Mouse (Mus musculus) layer of hippocampus, adult 2 months (tissue): ENCODE data around the gene Nr4a2. TPM values are rescaled to one million over a fixed set of nuclear protein-coding genes. Genes with fewer than 3 reads are reported as not detected.

Experiments used
- DNase-seq, 2 experiments: peaks; one replicate each; pipeline ENCODE4 v3.0.0; 2022; ENCODE audit warnings: low spot score in 2 of 2
- H3K27ac ChIP-seq: fragments of 200-600 bp; 2 replicates; pipeline ENCODE4 v1.8.1; 2022
- H3K4me3 ChIP-seq: fragments of 200-600 bp; 2 replicates; pipeline ENCODE4 v1.8.1; 2022; ENCODE audit warnings: mild to moderate bottlenecking
- CTCF ChIP-seq: fragments of 200-600 bp; conservative IDR thresholded peaks from 2 replicates; pipeline ENCODE4 v1.8.1; 2022; ENCODE audit warnings: antibody characterized with exemption, mild to moderate bottlenecking, moderate library complexity
- long read RNA-seq, 2 experiments: library from polyadenylated mRNA; stranded (forward); transcript quantifications; one replicate each; pipeline ENCODE4 v2.0.0; 2021; ENCODE audit warnings: borderline mapping rate in 2 of 2
- total RNA-seq, 2 experiments: library from RNA; stranded (reverse); gene quantifications; 2 replicates each; pipeline ENCODE4 v1.2.3; 2021

Gene Nr4a2
- 10 to 100 TPM; 52.5 to 55.0 TPM for total RNA-seq
- long read RNA-seq, experiment 1, transcript Nr4a2-203 (8 exons, 3,422 nt), result minor isoform, 14 of 57 reads
- long read RNA-seq, experiment 1, transcript Nr4a2-201 (8 exons, 3,568 nt), result major isoform, 22 of 57 reads
- long read RNA-seq, experiment 1, partial matches to known transcripts, result 13 of 57 reads
- long read RNA-seq, experiment 1, other reads (novel, unspliced or antisense), result 8 of 57 reads
- long read RNA-seq, experiment 2, transcript Nr4a2-203 (8 exons, 3,422 nt), result minor isoform, 6 of 57 reads
- long read RNA-seq, experiment 2, transcript Nr4a2-201 (8 exons, 3,568 nt), result major isoform, 26 of 57 reads
- long read RNA-seq, experiment 2, partial matches to known transcripts, result 6 of 57 reads
- long read RNA-seq, experiment 2, other reads (novel, unspliced or antisense), result 19 of 57 reads

DNA sequence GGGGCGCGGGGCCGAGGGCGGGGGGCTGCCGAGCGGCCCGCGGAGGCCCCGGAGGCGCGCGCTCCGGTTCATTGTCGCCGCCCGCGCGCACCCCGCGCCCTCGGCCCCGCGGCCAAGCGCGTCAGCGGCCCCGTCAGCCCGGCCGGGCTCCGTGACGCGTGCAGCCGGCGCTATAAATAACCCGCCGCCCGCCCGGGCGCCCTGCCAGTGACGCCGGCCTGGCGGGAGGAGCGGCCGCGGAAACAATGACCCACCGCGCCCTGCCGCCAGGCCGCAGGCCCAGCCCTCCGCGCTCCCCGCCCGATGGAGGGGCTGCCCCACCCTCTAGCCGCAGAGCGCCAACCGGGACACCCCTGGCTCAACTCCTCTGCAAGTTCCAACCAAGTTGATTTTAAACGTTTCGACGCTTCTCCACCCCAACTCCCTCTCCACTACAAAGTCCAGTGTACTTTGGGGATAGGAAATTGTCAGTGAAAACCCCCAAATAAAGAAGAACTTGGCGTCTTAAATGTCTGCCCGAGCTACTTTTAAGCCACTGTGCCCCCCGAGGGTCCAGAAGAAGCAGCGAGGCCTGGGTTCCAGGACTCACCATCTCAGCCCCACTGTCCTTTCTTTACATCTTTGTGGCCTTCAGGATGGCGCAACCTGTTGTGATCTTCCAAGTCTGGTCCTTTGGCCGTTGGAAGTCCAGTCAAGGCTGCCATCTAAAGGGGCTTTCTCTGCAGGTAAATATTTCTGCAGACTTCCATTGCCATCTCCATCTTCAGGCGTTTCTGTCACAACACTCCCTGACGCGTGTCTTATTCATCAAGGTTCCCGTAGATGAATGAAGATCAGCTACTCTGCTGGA is at the start of gene Nr4a2:
Gene Nr4a2, minus strand, starts transcription at position 13 of the 850 bp plus-strand sequence.
- Histone ChIP-seq H3K4me3 (peak within 1 kb of the TSS; percentile 94), H3K27ac (peak within 1 kb of the TSS; percentile 95)
- no peak for TF ChIP-seq CTCF
- DNase-seq, result peak in 1 of 2 experiments; percentile 57

DNA sequence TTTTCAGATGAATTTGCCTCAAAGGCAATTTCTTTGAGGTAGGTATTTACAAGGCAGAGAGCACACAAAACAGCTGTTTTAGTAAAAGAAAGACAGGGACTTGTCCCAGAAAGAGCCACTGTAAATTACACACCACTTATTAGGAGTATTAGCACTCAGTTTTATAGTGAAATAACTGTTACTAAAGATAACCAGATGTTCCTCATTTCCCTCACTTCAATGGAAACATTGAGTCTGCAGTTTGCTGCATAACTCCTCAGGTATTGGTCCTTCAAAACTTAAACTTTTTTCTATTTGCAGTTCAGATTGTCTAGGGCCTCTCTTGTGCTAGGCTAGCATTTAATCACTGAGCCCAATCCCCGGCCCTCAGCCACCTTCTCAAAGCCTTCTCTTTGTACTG is 41.6 kb upstream of the Nr4a2 start:
- no peak for DNase-seq
- no peak for TF ChIP-seq CTCF
- no peak overlapping the region for H3K4me3 ChIP-seq
- no peak overlapping the region for H3K27ac ChIP-seq

- Histone ChIP-seq H3K27ac (no peak overlapping the region), H3K4me3 (no peak overlapping the region)
- no peak for DNase-seq
- TF ChIP-seq CTCF, result no peak
Measured at GRCm38 (mm10) chr2:57156814-57157213, 33.0 kb upstream of the Nr4a2 start.

DNA sequence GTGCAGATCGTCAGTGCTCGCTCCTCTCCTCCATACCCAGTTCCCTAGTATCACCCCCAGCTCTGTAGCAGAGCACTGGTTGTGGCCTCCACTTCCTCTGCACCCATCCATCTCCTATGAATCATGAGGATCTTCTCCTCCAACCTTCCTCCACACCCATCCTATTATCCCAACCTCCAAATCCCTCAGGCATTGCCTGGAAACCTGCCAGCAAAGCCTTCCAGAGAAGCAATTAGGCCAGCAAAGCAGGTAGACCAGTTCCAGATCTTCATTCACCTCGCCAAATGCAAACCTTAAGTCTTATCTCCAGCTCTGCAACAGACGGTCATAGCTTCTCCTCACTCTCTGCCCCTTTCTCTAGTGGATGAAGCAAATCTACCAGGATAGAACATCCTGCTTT is 26.0 kb upstream of the Nr4a2 start:
- Histone ChIP-seq H3K27ac (no peak overlapping the region), H3K4me3 (no peak overlapping the region)
- DNase-seq, result no peak
- no peak for TF ChIP-seq CTCF

DNA sequence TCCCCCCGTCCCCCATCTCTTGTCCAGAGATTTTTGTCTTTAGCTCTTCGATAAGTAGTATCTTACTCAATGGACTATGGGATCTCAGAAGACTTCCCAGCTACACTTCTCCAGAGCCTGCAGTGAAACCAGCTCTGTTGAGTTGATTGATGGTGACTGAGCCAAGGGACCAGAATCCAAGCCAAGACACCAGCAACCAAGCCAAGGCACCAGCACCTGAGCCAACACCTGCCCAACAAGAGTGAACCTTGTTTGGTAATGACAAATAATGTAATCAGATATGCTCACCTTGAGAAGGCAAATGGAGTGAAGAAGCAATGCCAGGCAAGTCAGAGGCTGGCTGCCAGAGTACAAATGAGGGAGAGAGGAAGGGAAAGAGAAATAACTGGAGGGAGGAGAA is 24.4 kb upstream of the Nr4a2 start:
- TF ChIP-seq CTCF, result no peak
- Histone ChIP-seq H3K4me3 (no peak overlapping the region), H3K27ac (no peak overlapping the region)
- no peak for DNase-seq

DNA sequence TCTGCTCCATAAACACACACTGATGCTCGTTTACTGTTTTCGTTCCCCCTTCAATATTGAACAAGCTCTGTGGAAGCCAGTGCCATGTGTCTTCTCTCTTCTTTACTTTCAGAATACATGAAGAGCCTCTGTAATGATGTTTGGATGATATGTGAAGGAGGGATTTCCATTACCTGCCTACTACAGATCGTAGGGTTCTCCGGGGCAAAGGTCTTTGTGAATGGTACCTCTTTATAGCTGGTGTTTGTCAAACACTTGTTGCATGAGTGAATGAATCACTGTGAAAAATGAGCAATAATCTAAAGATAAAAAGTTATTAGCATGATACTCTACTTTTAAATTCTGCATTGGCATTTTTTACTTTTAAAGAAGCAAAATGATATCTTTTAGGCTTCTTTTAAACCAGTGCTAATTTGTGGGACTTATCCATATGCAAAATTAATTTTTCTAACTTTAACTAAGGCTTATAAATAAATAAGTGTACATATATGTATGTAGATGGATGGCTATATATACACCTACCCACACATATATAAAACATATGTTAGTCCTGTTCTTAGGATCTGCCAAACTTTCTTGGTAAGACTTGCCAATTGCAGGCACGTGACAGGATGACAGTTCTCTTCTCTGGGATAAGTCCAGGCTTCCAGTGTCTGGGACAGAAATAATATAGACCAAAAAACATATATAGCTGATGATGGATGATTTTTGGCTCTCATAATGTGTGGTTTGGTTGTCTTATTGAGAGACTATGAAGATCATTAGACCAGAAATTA is 22.0 kb upstream of the Nr4a2 start:
- Histone ChIP-seq H3K27ac (no peak overlapping the region), H3K4me3 (no peak overlapping the region)
- no peak for TF ChIP-seq CTCF
- DNase-seq, result no peak

GRCm38 (mm10) chr2:57138594-57138993 is 14.8 kb upstream of the Nr4a2 start:
- H3K4me3 ChIP-seq, result no peak overlapping the region
- H3K27ac ChIP-seq, result peak overlapping the region; percentile 94
- DNase-seq, result peak in 1 of 2 experiments; percentile 83
- no peak for TF ChIP-seq CTCF

- no peak for DNase-seq
- TF ChIP-seq CTCF, result no peak
Measured at GRCm38 (mm10) chr2:57127461-57127860, 3.7 kb upstream of the Nr4a2 start.

GRCm38 (mm10) chr2:57125891-57126290 is 2.1 kb upstream of the Nr4a2 start:
- no peak for TF ChIP-seq CTCF
- no peak overlapping the region for H3K4me3 ChIP-seq
- DNase-seq, result no peak
- H3K27ac ChIP-seq, result no peak overlapping the region

More at GRCm38 (mm10) chr2:57127461-57127860, 3.7 kb upstream of the Nr4a2 start:
- no peak overlapping the region for H3K4me3 ChIP-seq
- no peak overlapping the region for H3K27ac ChIP-seq

- Histone ChIP-seq H3K4me3 (peak overlapping the region; percentile 94), H3K27ac (peak overlapping the region; percentile 95)
- no peak for TF ChIP-seq CTCF
- DNase-seq, result no peak
Measured at GRCm38 (mm10) chr2:57122986-57123980, 520 bp downstream of the Nr4a2 start.

GRCm38 (mm10) chr2:57121110-57121509 is 2.7 kb downstream of the Nr4a2 start:
- TF ChIP-seq CTCF, result no peak
- H3K27ac ChIP-seq, result no peak overlapping the region
- no peak for DNase-seq
- H3K4me3 ChIP-seq, result no peak overlapping the region
